Mouse (Mus musculus) spleen, postnatal 36 days (tissue): ENCODE results near the gene Gm14443.
"Not testable (repeated sequence)": the region's sequence is repeated elsewhere in the genome, so short reads cannot be mapped to it uniquely, and the experiment has no call there.

Experiments
- DNase-seq, 2 experiments: peaks; one replicate each; pipeline ENCODE4 v3.0.0; 2022; ENCODE audit warnings: low spot score in 2 of 2, mixed read lengths in 1 of 2

Gene Gm14443

DNA sequence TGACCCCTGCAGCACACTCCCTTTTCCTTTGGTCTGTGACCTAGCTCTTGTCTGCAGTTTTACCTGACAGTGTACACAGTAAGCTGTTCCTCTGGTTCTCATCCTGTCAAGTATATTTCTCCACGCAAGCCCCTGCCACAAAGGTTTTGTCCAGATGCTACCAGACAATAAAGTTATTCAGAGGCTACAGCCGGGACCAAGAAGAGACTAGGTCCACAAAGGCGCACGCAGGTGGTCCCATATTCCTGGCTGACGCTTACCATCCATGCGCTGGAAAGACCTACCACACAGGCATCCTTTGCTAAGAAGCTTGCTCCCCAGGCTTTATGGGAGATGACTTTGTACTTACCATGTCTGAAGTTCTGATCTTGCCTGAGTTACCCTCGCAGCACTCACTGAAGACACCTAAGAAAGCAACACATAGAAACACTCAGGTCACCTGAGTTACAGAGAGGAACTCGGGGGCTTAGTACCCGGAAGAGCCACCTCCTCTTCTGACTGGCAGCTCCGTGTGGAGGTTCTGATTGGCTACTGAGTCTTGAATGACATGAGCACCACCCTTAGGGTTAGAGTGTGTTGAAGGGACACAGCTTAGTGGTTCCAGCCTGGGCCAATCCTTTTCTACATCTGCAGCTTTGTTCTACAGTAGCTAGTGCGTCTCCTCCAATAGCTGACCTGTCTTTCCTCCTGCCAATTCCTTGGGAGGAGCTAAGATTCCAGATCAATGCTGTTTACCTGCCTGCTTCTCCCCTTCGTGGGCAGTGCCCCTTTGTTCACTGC lies at the start of gene Gm14443:
Gm14443 (minus strand) TSS at position 471 of the 780 bp plus-strand sequence.
- DNase-seq: not testable (repeated sequence)

DNA sequence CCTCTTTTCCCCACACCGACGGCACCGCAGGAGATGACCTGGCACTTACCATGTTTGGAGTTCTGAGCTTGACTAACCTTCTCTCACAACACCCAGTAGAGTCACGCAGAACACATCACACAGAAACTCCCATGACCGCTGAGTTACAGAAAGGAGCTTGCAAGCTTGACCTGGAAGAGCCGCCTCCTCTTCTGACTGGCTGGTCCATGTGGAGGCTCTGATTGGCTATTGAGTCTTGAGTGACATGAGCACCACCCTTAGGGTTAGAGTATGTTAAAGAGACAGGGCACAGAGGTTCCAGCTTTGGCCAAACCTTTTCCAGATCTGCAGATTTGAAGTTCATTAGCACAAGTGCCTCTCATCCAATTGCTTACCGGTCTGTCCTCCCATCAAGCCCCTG lies 31.1 kb upstream of the Gm14443 start, which contains the start of gene Gm14391:
Gm14391 (minus strand) TSS at position 186 of the 400 bp plus-strand sequence.
- not testable (repeated sequence) for DNase-seq

- DNase-seq: not testable (repeated sequence)
These were observed 3.3 kb upstream of the Gm14443 start for GRCm38 (mm10) chr2:175179008-175179407.

DNA sequence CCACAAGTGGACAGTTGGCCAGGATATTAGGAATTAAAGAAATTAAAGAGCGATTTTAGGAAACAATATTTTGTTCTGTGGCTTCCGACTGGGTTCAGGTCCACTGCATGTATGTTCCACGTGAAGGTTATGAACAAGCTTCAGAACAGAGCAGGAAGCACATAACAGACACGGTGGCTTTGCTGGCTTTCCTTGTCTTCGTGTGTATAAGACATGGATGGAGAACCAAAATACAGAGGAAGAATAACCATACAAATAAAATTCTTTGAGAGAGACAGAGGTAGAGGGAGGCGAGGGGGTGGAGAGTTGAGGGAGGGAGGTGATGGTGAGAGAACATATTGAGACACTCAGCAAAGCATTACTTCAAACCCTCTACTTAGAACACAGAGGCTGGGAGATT lies 641 bp upstream of the Gm14443 start:
- no peak for DNase-seq

- DNase-seq: not testable (repeated sequence)
These were observed 1.6 kb downstream of the Gm14443 start for GRCm38 (mm10) chr2:175174058-175174457.

DNA sequence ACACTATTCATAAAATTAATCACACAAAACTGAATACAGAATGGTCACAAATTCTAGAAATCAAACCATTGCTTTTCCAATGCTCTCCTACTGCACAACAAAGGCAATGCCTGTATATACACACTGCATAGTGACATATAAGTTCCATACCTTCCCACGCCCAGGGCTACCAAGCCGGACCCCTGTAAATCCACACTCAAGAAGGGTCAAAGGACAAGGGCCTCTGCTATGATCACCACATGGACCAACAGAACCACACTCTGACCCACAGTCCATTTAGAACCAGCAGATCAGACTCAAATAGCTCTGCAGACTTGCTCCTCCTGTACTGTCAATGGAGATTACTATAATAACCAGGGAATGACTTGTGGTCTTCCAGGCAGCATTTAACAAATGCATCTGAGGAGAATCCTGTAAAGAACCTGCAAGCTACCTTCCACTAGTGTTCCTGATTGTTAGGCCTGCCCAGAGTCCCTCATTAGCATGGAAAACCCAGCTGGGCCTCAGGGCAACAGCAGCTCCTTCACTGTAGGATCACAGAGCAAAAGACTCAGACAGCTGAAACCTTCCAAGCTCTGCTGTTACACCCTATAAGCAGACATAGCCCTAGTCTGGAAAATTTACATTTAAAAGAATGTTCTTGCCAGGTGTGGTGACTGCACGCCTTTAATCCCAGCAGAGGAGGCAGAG lies 2.6 kb downstream of the Gm14443 start:
- not testable (repeated sequence) for DNase-seq

- no peak for DNase-seq
These were observed 3.5 kb downstream of the Gm14443 start for GRCm38 (mm10) chr2:175172123-175172522.

- DNase-seq: not testable (repeated sequence)
These were observed 8.8 kb downstream of the Gm14443 start for GRCm38 (mm10) chr2:175166870-175167269.

DNA sequence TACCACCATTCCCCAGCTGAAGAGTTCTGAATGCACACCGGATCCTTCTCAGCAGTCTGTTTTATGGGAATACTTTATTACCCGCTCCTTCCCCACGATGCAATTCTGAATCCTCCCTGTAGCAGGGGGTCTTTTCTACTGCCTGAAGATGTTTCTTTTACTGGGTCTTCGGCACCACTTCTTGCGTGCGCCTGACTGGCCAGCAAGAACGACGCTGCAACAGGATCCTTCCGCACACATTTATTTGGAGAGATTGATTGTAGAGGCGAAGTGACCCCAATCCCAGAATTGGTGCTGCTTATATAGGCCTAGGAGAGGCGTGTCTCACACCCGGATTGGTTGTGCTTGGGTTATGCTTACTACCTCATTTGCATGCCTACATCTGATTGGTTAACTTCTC lies 10.6 kb downstream of the Gm14443 start:
- not testable (repeated sequence) for DNase-seq

GRCm38 (mm10) chr2:175161438-175161837 lies 14.2 kb downstream of the Gm14443 start:
- not testable (repeated sequence) for DNase-seq

DNA sequence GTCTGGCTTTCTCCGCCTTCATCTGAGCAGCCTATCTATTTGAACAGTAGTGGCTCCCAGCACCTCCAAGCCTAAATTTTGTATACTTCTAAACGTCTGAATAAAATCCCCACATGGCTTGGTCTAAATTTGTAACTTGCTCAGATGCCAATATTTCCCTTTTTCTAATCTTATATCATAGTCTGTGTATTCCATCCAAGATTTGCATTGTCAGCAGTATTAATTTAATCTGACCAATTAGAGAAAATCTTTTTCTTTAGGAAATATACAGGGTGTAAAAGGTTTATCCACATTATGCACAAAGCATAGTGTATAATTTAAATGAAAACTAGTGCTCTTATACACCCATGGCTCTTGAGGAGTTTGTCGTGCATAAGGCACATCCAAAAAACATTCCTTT lies 17.0 kb downstream of the Gm14443 start:
- no peak for DNase-seq

- no peak for DNase-seq
These were observed 19.0 kb downstream of the Gm14443 start for GRCm38 (mm10) chr2:175156696-175157095.

DNA sequence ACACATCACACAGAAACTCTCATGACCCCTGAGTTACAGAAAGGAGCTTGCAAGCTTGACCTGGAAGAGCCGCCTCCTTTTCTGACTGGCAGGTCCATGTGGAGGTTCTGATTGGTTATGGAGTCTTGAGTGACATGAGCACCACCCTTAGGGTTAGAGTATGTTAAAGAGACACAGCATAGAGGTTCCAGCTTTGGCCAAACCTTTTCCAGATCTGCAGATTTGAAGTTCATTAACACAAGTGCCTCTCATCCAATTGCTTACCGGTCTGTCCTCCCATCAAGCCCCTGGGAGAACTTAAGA lies 33.7 kb downstream of the Gm14443 start, which contains the start of gene Gm14399:
Gm14399 (minus strand) TSS at position 20 of the 303 bp plus-strand sequence.
- not testable (repeated sequence) for DNase-seq

GRCm38 (mm10) chr2:175141118-175141992 lies 34.3 kb downstream of the Gm14443 start:
- not testable (repeated sequence) for DNase-seq

GRCm38 (mm10) chr2:175140624-175141023 lies 35.0 kb downstream of the Gm14443 start:
- DNase-seq: not testable (repeated sequence)
